Mouse (Mus musculus): Measurements from ENCODE around the gene A2ml1. TPM values are rescaled to one million over a fixed set of nuclear protein-coding genes. Genes with fewer than 3 reads are reported as not detected.

Gene A2ml1
- total RNA-seq, 2 experiments from 2014 or later = not detected

DNA sequence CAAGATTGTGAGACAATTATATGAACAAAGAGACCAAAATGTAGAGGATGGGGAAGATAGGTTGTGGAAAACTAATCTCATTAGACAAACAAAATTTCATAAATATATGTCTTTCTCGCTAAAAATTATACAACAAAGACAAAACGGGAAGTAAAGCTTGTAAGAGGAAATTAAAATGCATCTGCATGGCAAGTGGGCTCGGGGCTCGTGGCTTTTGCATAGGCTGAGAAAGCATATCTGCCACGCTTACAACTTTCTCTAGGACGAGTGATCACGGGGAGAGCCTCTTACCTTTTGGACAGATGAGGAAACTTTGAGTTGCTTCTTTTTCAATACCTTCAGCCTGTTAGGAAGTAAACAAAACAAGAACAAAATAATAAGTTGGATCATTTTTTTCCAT, 27.4 kb downstream of the A2ml1 start:
- no peak for DNase-seq (ENCODE audit: low spot score in 2 of 2)

DNA sequence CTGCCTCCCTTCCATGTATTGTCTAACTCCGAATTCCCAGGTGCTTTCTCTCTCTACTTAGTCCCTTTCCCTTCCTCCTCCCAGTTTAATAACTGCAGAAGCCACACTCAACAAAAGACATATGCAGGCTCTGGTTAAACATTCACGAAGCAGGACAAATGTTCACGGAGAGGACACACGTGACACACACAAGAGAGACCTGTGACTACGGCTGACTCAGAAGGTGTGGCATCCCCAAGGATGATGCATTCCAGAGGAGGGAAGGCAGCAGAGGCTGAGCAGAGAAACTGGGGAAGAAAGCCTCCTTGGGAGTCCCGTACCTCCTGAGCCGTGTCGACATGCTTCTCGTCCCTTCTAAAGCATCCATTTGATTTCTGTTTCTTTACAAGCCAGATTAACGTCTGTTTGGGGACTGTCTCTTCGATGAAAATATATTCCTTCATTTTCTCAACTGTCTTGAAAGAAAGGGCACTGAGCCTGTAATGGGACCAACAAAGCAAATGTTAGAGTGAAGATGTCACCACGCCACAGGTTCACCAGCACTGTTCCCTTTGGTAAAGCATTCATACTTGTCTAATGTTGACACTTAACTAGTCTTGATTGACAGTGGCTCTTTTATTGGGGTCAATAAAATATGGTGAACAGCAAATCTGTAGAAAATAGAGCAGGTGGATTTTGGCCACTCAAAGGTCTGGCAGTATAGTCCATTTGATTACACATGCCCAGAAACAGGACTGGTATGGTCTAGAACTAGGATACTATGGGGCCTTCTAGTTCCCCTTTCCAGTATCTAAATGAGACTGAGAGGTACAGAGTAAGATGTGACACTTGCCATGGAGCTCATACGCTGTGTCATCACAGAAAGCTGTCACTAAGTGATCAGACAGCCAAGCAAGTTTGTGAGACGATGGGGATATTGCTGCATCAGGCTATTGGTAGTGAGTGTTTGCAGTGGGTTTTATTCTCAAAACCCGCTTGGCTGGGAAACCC, 31.6 kb downstream of the A2ml1 start:
- no peak for DNase-seq (ENCODE audit: low spot score in 2 of 2)

DNA sequence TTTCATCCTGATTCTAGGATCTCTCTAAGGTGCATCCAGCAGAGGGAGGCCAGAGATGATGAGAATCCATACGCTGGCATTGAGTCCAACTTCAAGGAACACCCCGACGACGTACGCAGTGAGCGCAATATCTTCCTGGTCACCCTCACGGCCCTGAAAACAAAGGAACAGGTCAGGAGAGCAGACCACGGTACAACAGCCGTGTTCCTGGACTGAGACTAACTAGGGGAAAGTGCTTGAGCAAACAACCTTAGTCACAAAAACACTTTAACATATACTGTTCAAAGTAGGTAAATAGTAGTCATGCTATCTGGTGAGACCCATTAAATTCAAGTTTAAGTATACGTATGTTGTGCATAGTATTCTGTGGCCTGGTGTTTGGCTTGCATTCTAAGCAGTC, 32.9 kb downstream of the A2ml1 start:
- no peak for DNase-seq (ENCODE audit: low spot score in 2 of 2)

DNA sequence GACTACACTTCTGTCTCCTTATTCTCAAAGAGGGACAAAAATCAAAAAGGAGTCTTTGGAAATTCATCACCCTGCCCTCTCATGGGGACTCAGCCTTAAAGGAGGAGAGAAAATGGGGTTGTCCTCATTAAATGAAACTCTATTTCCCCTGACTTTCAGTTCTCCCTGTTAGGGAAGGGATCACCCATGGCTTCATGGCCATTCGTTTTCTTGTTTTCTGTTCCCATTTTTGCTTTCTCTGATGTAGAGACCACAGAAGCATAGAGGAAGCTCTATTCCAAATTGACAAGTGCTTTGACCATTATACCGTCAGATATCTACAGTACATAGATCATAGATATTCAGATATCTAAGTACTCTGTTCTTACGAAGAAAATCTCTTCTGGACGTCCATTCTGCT, 36.0 kb downstream of the A2ml1 start:
- no peak for DNase-seq (ENCODE audit: low spot score in 2 of 2)

DNA sequence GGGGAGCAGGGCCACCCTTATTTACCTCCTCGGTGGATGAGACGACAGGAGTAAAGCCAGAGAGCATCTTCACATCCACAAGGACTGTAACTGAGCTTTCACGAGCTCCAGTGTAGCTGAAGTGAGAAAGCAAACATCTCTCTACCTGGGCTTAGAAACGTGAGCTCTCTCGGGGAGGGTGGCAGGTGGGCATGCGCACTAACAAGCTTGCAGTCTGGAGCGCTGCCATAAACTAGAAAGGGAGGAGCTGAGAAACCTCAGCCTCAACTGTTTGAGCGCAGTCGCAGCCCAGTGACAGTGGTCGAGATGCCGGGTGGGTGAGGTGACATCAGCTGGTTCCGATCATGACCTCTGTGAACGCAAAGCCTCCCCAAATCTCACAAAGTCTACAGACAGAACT, 38.2 kb downstream of the A2ml1 start:
- no peak for DNase-seq (ENCODE audit: low spot score in 2 of 2)

DNA sequence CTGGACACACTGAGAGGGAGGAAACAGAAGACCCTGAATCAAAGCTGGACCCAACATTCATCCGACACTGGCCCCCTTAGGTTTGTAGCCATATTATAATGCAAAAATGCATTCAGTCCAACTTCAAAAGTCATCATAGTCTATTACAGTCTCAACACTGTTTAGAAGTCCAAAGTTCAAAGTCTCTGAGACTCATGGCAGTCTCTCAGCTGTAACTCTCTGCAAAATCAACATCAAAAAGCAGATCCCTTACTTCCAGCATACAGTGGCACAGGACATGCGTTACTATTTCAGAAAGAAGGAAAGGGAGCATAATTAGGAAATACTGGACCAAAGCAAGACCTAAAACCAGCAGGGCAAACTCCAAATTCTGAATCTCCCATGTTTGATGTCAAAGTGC, 46.2 kb downstream of the A2ml1 start:
- no peak for DNase-seq (ENCODE audit: low spot score in 2 of 2)

DNA sequence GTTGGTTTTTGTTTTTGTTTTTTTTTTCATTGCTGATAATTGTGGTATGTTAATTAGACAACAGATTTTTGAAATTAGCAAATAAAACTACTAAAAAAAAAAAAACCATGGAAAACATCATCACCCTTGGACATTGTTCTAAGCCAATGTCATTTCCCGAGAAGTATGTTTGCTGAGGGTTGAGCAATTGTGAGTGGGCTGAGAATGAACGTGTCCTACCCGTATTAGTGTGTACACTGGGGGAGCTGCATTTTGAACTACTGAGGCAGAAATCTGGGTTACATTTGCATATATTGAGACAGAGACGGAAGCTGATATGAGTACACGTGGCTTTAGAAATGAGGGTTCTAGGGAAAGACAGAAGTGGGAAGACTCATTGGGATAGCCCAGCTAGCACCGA, 48.1 kb downstream of the A2ml1 start:
- no peak for DNase-seq (ENCODE audit: low spot score in 2 of 2)

DNA sequence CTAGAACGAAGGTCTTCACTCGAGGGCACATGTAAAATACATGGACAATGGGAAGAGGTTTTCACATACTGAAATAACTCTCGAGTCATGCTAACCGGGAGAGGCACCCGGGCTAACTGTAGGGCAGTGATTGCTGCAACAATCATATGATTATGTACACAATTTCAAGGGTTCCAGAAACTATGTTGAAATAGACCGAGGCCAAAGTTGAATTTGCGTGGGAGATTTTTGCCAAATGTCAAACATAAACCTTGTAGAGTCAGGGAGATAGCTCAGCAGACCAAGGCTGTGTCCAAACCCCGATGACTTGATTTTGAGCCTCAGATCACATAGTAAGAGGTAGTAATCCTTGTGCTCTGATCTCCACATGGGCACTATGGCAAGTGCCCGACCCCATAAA, 48.7 kb downstream of the A2ml1 start:
- DNase-seq (ENCODE audit: low spot score in 2 of 2) = no peak

DNA sequence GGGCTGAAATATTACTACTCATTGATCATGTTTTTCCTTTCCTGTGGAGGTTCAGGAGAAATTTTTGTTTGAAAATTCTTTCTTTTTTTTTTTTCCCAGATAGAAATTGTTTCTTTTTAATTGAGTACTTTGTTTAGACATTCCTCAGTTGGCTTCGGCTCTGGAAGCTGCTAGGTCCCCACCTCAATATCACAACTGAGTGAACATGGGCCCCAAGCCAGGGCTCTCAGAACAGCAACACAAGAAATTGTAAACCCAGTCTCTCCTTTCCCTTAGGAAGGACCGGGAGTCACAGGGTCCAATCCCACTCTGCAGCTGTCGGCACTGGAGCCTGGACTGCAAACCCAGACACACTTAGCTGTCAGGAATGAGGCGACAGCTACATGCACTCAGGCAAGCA, 52.9 kb downstream of the A2ml1 start:
- no peak for DNase-seq (ENCODE audit: low spot score in 2 of 2)

DNA sequence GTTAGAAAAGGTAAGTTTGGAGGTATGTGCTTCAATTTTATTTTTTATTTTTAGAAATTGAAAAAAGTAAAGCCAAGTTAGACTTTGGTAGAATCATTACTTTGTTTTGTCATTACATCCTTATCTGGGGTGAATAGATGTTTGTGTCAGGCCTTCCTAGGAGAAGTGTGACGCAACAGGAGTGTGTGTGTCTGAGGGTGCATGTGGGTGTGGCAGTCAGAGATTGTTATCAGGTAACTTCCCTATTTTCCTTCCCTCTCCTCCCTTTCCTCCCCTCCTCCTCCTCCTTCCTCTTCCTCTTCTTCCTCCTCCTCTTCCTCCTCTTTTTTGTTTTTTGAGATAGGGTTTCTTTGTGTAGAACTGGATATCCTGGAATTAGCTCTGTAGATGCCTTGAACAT, 54.3 kb downstream of the A2ml1 start:
- no peak for DNase-seq (ENCODE audit: low spot score in 2 of 2)

DNA sequence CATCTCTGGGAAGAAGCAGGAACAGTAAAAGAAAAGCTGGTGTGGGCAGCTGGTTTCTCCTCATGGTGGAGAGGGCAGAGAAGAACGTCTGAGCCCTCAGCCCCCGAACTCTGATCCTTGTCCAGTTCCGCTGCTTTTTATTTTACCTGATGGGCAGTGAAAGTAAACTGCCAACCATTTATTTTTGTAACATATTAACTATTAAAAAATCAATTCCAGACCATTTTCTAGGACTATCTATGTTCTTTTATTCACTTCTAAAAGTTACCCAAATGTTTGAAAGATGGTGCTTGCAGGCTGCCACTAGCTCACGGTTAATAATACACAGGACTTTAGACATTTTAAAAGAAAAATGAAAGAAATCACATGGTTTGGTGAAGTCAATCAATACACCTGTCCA, 54.8 kb downstream of the A2ml1 start, which contains the start of gene Pzp:
TSS of gene Pzp (minus strand) at position 120 of the 400 bp plus-strand sequence.
- no peak for DNase-seq (ENCODE audit: low spot score in 2 of 2)

DNA sequence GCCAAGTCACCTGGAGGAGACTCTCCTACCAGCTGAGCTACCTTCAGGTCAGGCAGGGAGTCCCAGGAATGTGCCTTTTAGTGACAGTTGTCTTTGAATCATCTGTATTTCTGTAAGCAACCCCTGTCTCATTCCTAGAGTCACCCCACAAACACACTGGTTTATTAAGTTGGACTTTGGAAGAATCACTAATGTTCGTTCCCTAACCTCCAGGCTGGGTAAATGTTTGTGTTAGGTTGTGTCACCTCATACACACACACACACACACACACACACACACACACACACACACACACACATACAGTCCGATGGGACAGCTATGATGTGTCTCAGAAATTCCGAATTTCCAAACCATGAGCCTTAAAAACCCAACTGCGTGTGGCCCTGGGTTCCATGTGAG, 55.6 kb downstream of the A2ml1 start:
- DNase-seq (ENCODE audit: low spot score in 2 of 2) = no peak

DNA sequence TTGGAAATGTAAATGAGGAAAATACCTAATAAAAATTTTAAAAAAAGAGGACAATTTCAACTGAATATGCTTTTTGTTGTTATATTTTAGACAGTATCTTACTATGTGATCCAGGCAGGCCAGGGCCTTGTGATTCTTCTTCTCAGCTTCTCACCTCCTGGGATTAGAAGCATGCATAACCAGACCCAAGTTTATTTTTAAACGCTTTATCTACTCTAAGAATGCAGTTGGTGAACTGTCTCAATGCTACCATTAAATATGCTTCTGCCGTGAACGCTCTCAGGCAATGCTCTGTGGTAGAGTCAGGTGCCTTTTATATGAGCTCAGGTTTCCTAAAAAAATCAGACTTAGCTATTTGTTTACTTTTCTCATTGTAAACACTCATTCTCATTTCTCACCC, 58.0 kb downstream of the A2ml1 start:
- no peak for DNase-seq (ENCODE audit: low spot score in 2 of 2)

DNA sequence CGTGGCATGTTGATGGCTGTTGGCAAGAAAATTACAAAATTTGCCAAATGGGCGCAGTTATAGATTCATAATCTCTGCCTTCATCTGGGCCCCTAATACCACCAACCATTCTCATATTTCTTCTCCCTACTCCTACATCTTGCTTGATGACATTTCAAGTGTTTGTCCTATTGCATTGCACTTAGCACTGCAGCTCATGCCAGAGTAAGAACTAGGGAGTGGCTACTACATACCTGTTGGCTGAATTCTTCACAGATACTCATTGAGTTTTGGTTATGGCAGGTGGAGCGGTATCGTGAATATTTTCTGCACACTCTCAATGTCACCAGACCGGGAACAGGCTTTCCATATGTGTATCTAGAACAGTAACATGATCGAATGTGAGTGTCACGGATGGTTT, 62.2 kb downstream of the A2ml1 start:
- DNase-seq (ENCODE audit: low spot score in 2 of 2) = no peak

DNA sequence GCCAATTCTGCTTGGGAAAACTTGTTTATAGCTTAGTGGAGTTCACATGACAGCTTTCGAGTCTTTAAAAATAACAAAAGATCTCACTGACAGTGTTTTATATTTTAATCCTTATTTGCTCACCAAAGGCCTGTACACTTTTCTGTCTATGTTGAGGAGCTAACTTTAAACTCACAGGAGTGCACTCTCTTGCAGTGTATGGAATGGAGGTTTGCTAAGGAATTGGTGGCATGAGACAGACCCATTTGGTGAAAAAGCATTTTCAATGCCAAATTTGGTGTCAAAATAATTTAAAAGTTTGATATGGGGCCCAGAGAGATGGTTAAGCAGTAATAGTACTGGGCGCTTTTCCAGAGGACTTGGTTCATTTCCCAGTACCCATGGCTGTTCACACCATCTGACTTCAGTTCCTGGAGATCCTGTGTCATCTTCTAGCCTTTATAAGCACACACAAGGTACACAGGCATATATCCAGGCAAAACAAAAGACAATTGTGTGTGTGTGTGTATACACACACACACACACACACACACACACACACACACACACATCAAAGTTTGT, 75.7 kb downstream of the A2ml1 start:
- no peak for DNase-seq (ENCODE audit: low spot score in 2 of 2)

DNA sequence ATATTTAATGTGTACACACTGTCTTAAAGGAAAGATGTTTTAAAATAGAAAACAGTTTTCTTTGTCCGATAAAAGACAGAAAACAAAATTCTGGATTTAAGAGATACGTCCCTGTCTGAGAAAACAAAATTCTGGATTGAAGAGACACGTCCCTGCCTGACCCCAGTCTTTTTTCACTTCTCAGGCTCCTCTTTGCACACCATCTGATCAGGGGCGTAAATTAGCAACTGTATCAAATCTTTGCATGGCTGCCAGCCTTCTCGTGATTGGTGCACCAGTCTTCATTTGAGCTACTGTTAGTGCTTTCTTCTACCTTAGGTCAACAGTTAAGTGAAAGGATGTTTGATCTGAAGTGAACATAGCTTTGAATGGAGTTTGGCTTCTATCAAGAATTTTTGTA, 76.7 kb downstream of the A2ml1 start:
- no peak for DNase-seq (ENCODE audit: low spot score in 2 of 2)

DNA sequence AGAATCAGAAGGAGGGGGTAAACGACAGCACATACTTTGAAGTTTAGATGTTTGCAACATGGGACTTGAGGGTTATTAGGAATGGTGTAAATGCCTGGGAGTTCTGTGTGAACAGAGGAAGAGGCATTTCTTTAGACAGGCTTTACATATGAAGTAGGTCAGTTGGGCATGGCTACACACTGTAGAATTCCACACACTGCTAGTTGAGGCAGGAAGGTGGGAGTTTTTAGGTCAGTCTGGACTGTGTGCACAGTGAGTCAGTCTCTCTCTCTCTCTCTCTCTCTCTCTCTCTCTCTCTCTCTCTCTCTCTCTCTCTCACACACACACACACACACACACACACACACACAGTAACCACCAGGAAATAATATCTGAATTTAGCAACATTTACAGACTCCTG, 86.1 kb downstream of the A2ml1 start:
- DNase-seq (ENCODE audit: low spot score in 2 of 2) = no peak

DNA sequence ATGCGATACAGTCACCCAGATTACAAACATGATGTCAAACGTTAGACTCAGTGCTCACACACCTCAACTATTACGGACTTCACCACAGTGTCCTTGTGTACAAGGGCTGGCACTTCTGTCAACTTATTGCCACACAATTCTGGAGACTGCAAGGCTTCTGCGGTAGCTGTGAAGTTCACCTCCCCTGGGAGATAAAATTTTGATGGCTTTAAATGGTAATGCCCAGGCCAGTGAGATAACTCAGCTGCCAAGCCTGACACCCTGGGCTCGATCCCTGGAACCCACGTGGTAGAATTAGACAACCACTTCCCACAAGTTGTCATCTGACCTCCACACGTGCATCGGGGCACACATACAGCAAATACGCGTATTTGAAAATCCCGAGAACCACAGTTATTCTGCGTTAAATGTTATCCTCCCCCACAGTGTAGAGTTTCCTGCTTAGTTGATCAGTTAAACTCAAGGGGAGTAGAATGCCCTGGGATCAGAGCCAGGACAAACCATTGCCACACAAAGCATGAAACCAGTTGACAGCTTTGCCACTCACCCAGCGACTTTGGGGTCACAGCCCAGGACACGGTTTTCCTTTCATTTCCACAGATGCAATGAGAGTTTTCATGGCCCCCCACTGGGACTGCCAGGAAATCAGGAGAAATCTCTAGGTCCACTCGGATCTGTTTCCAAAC, 86.6 kb downstream of the A2ml1 start:
- DNase-seq (ENCODE audit: low spot score in 2 of 2) = no peak

DNA sequence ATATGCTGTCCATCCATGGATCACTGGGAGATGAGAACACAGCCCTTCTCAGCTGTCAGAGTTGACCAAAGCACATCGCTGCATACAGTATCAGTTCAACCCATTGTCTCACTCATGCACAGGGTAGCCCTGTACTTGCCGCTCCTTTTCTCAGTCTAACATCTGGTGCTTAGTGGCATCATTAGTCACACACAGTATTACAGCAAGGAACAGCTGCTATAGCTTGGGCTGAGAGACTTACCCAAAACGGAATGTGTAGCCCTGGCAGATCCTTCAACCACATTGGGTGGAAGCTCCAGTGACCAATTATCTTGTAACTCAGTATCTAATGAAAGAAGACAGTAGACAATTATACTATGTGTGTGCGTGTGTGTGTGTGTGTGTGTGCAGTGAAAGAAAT, 89.5 kb downstream of the A2ml1 start:
- no peak for DNase-seq (ENCODE audit: low spot score in 2 of 2)

DNA sequence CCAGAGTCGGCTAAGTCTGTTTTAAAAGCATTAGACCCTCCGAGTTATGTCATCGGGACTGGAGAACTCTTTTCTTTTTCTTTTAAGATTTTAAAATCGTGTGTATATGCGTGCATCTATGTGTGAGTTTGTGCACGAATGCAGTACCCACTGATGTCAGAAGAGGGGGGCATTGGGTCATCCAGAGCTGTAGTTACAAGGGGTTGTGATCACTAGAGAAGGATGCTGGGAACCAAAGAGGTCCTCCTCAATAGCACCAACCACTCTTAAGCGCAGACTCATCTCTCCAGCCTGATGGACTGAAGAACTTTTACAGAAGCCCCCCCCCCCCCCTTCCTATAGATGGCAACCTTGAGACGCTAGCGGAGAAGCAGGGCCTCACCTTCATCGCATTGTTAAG, 91.3 kb downstream of the A2ml1 start:
- no peak for DNase-seq (ENCODE audit: low spot score in 2 of 2)
